Mouse (Mus musculus) neural tube, embryonic 15.5 days (tissue): ENCODE data around the gene Gm7942. TPM values are rescaled to one million over a fixed set of nuclear protein-coding genes. Genes with fewer than 3 reads are reported as not detected.
"Not testable (repeated sequence)": the region's sequence is repeated elsewhere in the genome, so short reads cannot be mapped to it uniquely, and the experiment has no call there.

Experiments
- ATAC-seq: fragments of 200-750 bp; cut with Nextera tagmentation; 2 replicates; pipeline ENCODE4 v1.8.0; 2017; ENCODE audit warnings: mild to moderate bottlenecking, moderate TSS enrichment, moderate library complexity; ENCODE audit not compliant: low FRiP score
- H3K27ac ChIP-seq: fragments of 300-500 bp; sonication (generic); replicated peaks from 2 replicates; pipeline ENCODE4 v1.5.1; 2015; ENCODE audit warnings: mild to moderate bottlenecking, inconsistent platforms
- H3K27me3 ChIP-seq: fragments of 300-500 bp; sonication (generic); replicated peaks from 2 replicates; pipeline ENCODE4 v1.6.1; 2015; ENCODE audit warnings: inconsistent platforms
- H3K36me3 ChIP-seq: fragments of 300-500 bp; sonication (generic); 2 replicates; pipeline ENCODE4 v1.6.1; 2015; ENCODE audit warnings: inconsistent platforms
- H3K4me1 ChIP-seq: fragments of 300-500 bp; sonication (generic); 2 replicates; pipeline ENCODE4 v1.6.1; 2015; ENCODE audit warnings: inconsistent platforms
- H3K4me2 ChIP-seq: fragments of 300-500 bp; sonication (generic); 2 replicates; pipeline ENCODE4 v1.6.1; 2015; ENCODE audit warnings: inconsistent platforms, mild to moderate bottlenecking, moderate library complexity
- H3K4me3 ChIP-seq: fragments of 300-500 bp; sonication (generic); replicated peaks from 2 replicates; pipeline ENCODE4 v1.5.1; 2015; ENCODE audit warnings: mild to moderate bottlenecking, inconsistent platforms
- H3K9ac ChIP-seq: fragments of 300-500 bp; sonication (generic); replicated peaks from 2 replicates; pipeline ENCODE4 v1.6.1; 2015; ENCODE audit warnings: mild to moderate bottlenecking, inconsistent platforms
- H3K9me3 ChIP-seq: fragments of 300-500 bp; sonication (generic); replicated peaks from 2 replicates; pipeline ENCODE4 v1.6.1; 2016; ENCODE audit warnings: inconsistent platforms
- WGBS: fragments of 180-500 bp; shearing (Covaris S2); methylation state at CpG from one replicate; pipeline ENCODE4 v1.1.7; 2015; ENCODE audit warnings: mixed read lengths; 5-methylcytosine and 5-hydroxymethylcytosine counted together
- polyA plus RNA-seq: library from polyadenylated mRNA; unstranded; fragments of >200 nt; fragmentation: Nextera tagmentation; extraction: Ambion mirVana; gene quantifications from 2 replicates; pipeline ENCODE4 v1.2.1, GENCODE M21; 2015

The Gm7942 gene
- not detected in 2 replicates for polyA plus RNA-seq

DNA sequence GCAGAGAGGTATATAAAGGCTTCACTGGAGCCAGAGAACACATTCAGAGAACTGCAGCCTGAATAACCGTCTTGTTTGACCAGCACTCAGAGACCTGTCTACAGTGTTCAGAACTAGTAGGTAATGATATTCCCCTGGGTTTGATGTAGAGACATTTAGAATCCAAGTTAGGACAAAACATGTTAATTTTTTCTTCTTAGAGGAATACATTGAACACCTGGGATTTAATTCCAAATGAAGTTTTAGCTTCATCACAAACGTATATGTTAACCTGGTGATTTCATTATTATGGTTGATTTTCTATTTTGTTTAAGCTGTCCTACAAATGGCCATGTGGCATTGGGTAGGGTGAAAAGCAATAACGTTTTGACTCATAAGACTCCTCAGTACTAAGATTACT is at the start of gene Gm7942:
Gm7942 (plus strand) TSS at position 301 of the 400 bp plus-strand sequence.
- H3K4me2 ChIP-seq, H3K4me1 ChIP-seq, H3K9me3 ChIP-seq, H3K27me3 ChIP-seq, H3K36me3 ChIP-seq, H3K9ac ChIP-seq, H3K27ac ChIP-seq, ATAC-seq, H3K4me3 ChIP-seq: not testable (repeated sequence)
- no CpG with 5 or more reads among the region's 3 CpGs for WGBS

Other genes starting within 250 kb of the Gm7942 start
- gene Gm3183, start 241.5 kb upstream of the Gm7942 start, polyA plus RNA-seq: not detected in 2 replicates
- gene Gm6367, start 118.3 kb upstream of the Gm7942 start, polyA plus RNA-seq: not detected in 2 replicates
- gene Gm16513, start 75.7 kb downstream of the Gm7942 start, polyA plus RNA-seq: not detected in 2 replicates
- not detected in 2 replicates for gene Gm10424, start 165.8 kb downstream of the Gm7942 start, polyA plus RNA-seq
- not detected in 2 replicates for gene Gm3259, start 199.0 kb downstream of the Gm7942 start, polyA plus RNA-seq